Mouse (Mus musculus) MEL (cell line): ENCODE data around the gene Dgat2. TPM values are rescaled to one million over a fixed set of nuclear protein-coding genes. Genes with fewer than 3 reads are reported as not detected.

Source experiments
- DNase-seq: peaks from one replicate; pipeline ENCODE4 v3.0.0; 2011; ENCODE audit warnings: low read depth, low spot score
- H3K27ac ChIP-seq: 2 replicates; pipeline ENCODE4 v1.5.1; 2012; ENCODE audit warnings: low read depth, mild to moderate bottlenecking, control low read depth, low read length, moderate library complexity; ENCODE audit not compliant: control insufficient read depth
- H3K27me3 ChIP-seq, 2 experiments: fragments of 150-350 bp in 1 of 2; sonication (generic) in 1 of 2; 2 replicates each; pipeline ENCODE4 v1.6.1; 2012; ENCODE audit warnings: low read length in 2 of 2, mild to moderate bottlenecking in 2 of 2, improper control_type of control experiment in 1 of 2, moderate library complexity in 1 of 2; ENCODE audit not compliant: insufficient read depth in 2 of 2, control insufficient read depth in 1 of 2
- H3K36me3 ChIP-seq, 2 experiments: 2 replicates each; pipeline ENCODE4 v1.6.1; 2012 to 2014; ENCODE audit warnings: low read length in 2 of 2, improper control_type of control experiment in 1 of 2, inconsistent platforms in 1 of 2, mild to moderate bottlenecking in 1 of 2; ENCODE audit not compliant: insufficient read depth in 2 of 2, control insufficient read depth in 1 of 2
- H3K4me1 ChIP-seq, 2 experiments: fragments of 150-350 bp in 1 of 2; sonication (generic) in 1 of 2; 2 replicates each; pipeline ENCODE4 v1.6.1; 2012; ENCODE audit warnings: low read length in 2 of 2, improper control_type of control experiment in 1 of 2, mild to moderate bottlenecking in 1 of 2; ENCODE audit not compliant: insufficient read depth in 2 of 2, control insufficient read depth in 1 of 2
- H3K4me3 ChIP-seq, 2 experiments: fragments of 150-350 bp in 1 of 2; sonication (generic) in 1 of 2; 2 replicates each; pipeline ENCODE4 v1.5.1; 2012; ENCODE audit warnings: low read depth in 2 of 2, low read length in 2 of 2, mild to moderate bottlenecking in 2 of 2, moderate library complexity in 2 of 2, control low read depth in 1 of 2, improper control_type of control experiment in 1 of 2; ENCODE audit not compliant: control insufficient read depth in 1 of 2, insufficient read depth in 1 of 2
- H3K79me2 ChIP-seq: 2 replicates; pipeline ENCODE4 v1.6.1; 2012; ENCODE audit warnings: mild to moderate bottlenecking, low read length, moderate library complexity; ENCODE audit not compliant: control insufficient read depth, poor library complexity, insufficient read depth
- H3K9ac ChIP-seq: 2 replicates; pipeline ENCODE4 v1.6.1; 2012; ENCODE audit warnings: low read depth, mild to moderate bottlenecking, control low read depth, low read length, moderate library complexity; ENCODE audit not compliant: control insufficient read depth, poor library complexity, severe bottlenecking
- H3K9me3 ChIP-seq: fragments of 150-350 bp; sonication (generic); replicated peaks from 2 replicates; pipeline ENCODE4 v1.6.1; 2012; ENCODE audit warnings: mild to moderate bottlenecking, low read length, improper control_type of control experiment, moderate library complexity; ENCODE audit not compliant: insufficient read depth
- BHLHE40 ChIP-seq: IDR thresholded peaks from 2 replicates; pipeline ENCODE4 v1.6.1; 2012; ENCODE audit warnings: low read depth, mild to moderate bottlenecking, inconsistent platforms, low read length, improper control_type of control experiment, borderline replicate concordance
- CHD1 ChIP-seq: IDR thresholded peaks from 2 replicates; pipeline ENCODE4 v1.6.1; 2012; ENCODE audit warnings: low read depth, mild to moderate bottlenecking, inconsistent platforms, low read length, improper control_type of control experiment
- CHD2 ChIP-seq: IDR thresholded peaks from 2 replicates; pipeline ENCODE4 v1.6.1; 2011; ENCODE audit warnings: low read length, improper control_type of control experiment
- CTCF ChIP-seq, 3 experiments: IDR thresholded peaks in 2 of 3; conservative IDR thresholded peaks in 1 of 3; 2 replicates each; pipeline ENCODE4 v1.5.1; 2011 to 2012; ENCODE audit warnings: low read length in 3 of 3, low read depth in 2 of 3, mild to moderate bottlenecking in 2 of 3, improper control_type of control experiment in 1 of 3, inconsistent platforms in 1 of 3, mixed read lengths in 1 of 3, moderate library complexity in 1 of 3; ENCODE audit not compliant: control insufficient read depth in 1 of 3, insufficient read depth in 1 of 3, poor library complexity in 1 of 3, severe bottlenecking in 1 of 3
- ELF1 ChIP-seq: IDR thresholded peaks from 2 replicates; pipeline ENCODE4 v1.6.1; 2014; ENCODE audit warnings: low read depth, mild to moderate bottlenecking, inconsistent platforms, low read length, improper control_type of control experiment, moderate library complexity
- EP300 ChIP-seq, 2 experiments: IDR thresholded peaks; 2 replicates each; pipeline ENCODE4 v1.6.1; 2011; ENCODE audit warnings: improper control_type of control experiment in 2 of 2, low read length in 2 of 2, low read depth in 1 of 2, mild to moderate bottlenecking in 1 of 2
- HCFC1 ChIP-seq: IDR thresholded peaks from 2 replicates; pipeline ENCODE4 v1.6.1; 2012; ENCODE audit warnings: low read depth, mild to moderate bottlenecking, inconsistent platforms, low read length, improper control_type of control experiment, moderate library complexity
- JUND ChIP-seq: IDR thresholded peaks from 2 replicates; pipeline ENCODE4 v1.6.1; 2011; ENCODE audit warnings: low read depth, mild to moderate bottlenecking, improper control_type of control experiment, low read length
- KAT2A ChIP-seq: conservative IDR thresholded peaks from 2 replicates; pipeline ENCODE4 v1.6.1; 2012; ENCODE audit warnings: low read depth, low read length, improper control_type of control experiment, inconsistent platforms
- MAFK ChIP-seq: IDR thresholded peaks from 2 replicates; pipeline ENCODE4 v1.6.1; 2011; ENCODE audit warnings: low read depth, mild to moderate bottlenecking, low read length, improper control_type of control experiment, borderline replicate concordance
- MEF2A ChIP-seq: IDR thresholded peaks from 2 replicates; pipeline ENCODE4 v1.6.1; 2014; ENCODE audit warnings: low read depth, mild to moderate bottlenecking, inconsistent platforms, low read length, improper control_type of control experiment; ENCODE audit not compliant: poor library complexity, insufficient replicate concordance, severe bottlenecking; ENCODE audit errors: extremely low read depth
- MXI1 ChIP-seq: IDR thresholded peaks from 2 replicates; pipeline ENCODE4 v1.6.1; 2011; ENCODE audit warnings: mild to moderate bottlenecking, low read depth, low read length, improper control_type of control experiment
- MYB ChIP-seq: IDR thresholded peaks from 2 replicates; pipeline ENCODE4 v1.6.1; 2011; ENCODE audit warnings: mild to moderate bottlenecking, low read depth, low read length, improper control_type of control experiment
- NRF1 ChIP-seq: IDR thresholded peaks from 2 replicates; pipeline ENCODE4 v1.6.1; 2014; ENCODE audit warnings: low read depth, mild to moderate bottlenecking, inconsistent platforms, low read length, improper control_type of control experiment, moderate library complexity; ENCODE audit not compliant: poor library complexity, insufficient read depth, severe bottlenecking
- POLR2A ChIP-seq, 2 experiments: IDR thresholded peaks; 2 replicates each; pipeline ENCODE4 v1.6.1; 2011 to 2012; ENCODE audit warnings: low read length in 2 of 2, mild to moderate bottlenecking in 2 of 2, control low read depth in 1 of 2, improper control_type of control experiment in 1 of 2, low read depth in 1 of 2, moderate library complexity in 1 of 2; ENCODE audit not compliant: control insufficient read depth in 1 of 2, insufficient read depth in 1 of 2, poor library complexity in 1 of 2
- POLR2AphosphoS2 ChIP-seq: IDR thresholded peaks from 2 replicates; pipeline ENCODE4 v1.6.1; 2011; ENCODE audit warnings: low read length, improper control_type of control experiment
- POLR2AphosphoS5 ChIP-seq: IDR thresholded peaks from 2 replicates; pipeline ENCODE4 v1.6.1; 2012; ENCODE audit warnings: low read depth, borderline replicate concordance, mild to moderate bottlenecking, inconsistent platforms, low read length, moderate library complexity, mixed read lengths
- RAD21 ChIP-seq: IDR thresholded peaks from 2 replicates; pipeline ENCODE4 v1.6.1; 2011; ENCODE audit warnings: mild to moderate bottlenecking, low read depth, low read length, improper control_type of control experiment
- RCOR1 ChIP-seq: IDR thresholded peaks from 2 replicates; pipeline ENCODE4 v1.6.1; 2012; ENCODE audit warnings: low read depth, mild to moderate bottlenecking, inconsistent platforms, low read length, improper control_type of control experiment
- TAL1 ChIP-seq: IDR thresholded peaks from 2 replicates; pipeline ENCODE4 v1.6.1; 2012; ENCODE audit warnings: mild to moderate bottlenecking, inconsistent platforms, low read length, moderate library complexity, mixed read lengths
- TBP ChIP-seq: IDR thresholded peaks from 2 replicates; pipeline ENCODE4 v1.8.0; 2011; ENCODE audit warnings: low read depth, low read length, improper control_type of control experiment
- USF1 ChIP-seq: IDR thresholded peaks from 2 replicates; pipeline ENCODE4 v1.6.1; 2014; ENCODE audit warnings: low read depth, mild to moderate bottlenecking, inconsistent platforms, low read length, improper control_type of control experiment, moderate library complexity
- ZKSCAN1 ChIP-seq: IDR thresholded peaks from 2 replicates; pipeline ENCODE4 v1.6.1; 2012; ENCODE audit warnings: low read depth, mild to moderate bottlenecking, inconsistent platforms, low read length, improper control_type of control experiment, moderate library complexity
- ZMIZ1 ChIP-seq: IDR thresholded peaks from 2 replicates; pipeline ENCODE4 v1.6.1; 2012; ENCODE audit warnings: low read depth, mild to moderate bottlenecking, inconsistent platforms, low read length, improper control_type of control experiment, moderate library complexity
- polyA plus RNA-seq, 2 experiments: library from polyadenylated mRNA; stranded (reverse) in 1 of 2; unstranded in 1 of 2; fragments of >175 nt in 1 of 2; fragments of >200 nt in 1 of 2; gene quantifications; 2 replicates each; pipeline versions ENCODE4 v1.2.1 to v1.2.4; 2012; ENCODE audit warnings: low replicate concordance in 2 of 2, low read depth in 1 of 2; ENCODE audit not compliant: insufficient read length in 2 of 2, insufficient read depth in 1 of 2, missing spikeins in 1 of 2
- total RNA-seq: library from RNA; depleted of rRNA; stranded (reverse); fragments of 300-350 nt; gene quantifications from 2 replicates; pipeline ENCODE4 v1.2.3, GENCODE M21; 2012

The Dgat2 gene
- total and polyA plus RNA-seq, 3 experiments: 4.1 to 7.7 TPM; not detected in 1

DNA sequence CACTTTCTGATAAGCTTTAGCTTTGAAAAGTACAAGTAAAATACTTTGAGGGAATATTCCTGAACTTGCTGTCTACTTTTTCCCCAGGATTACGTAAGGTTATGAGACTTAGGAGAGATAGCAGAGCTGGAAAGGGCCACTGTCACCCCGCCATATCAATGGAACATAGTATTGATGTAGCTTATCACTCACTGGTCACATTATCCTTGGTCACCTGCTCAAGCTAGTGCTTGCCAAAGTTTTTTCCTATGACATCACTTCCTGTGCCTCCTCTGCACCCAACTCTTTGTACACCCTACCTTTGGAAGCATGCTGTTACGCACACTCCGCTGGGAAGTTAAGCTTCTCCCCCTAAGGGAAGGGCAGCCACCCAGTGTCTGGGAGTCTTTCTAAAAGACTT, 26.2 kb upstream of the Dgat2 start:
- no peak overlapping the region for H3K4me3 ChIP-seq
- no peaks in the 10 kb centered on the region for H3K9me3 ChIP-seq
- H3K27me3 ChIP-seq: peaks cover 0 to 4% of the 10 kb centered on the region in 2 experiments; a peak in 2 of 4 replicates
- H3K4me1 ChIP-seq: no peaks in the 10 kb centered on the region
- no peak overlapping the region for H3K9ac ChIP-seq
- DNase-seq: no peak
- no peak overlapping the region for H3K27ac ChIP-seq
- H3K79me2 ChIP-seq: no peaks in the 10 kb centered on the region
- TF ChIP-seq ZKSCAN1: no peak
- TF ChIP-seq MEF2A: no peak
- no peak for TF ChIP-seq NRF1
- no peak for TF ChIP-seq RCOR1
- no peak for TF ChIP-seq MXI1
- no peak for TF ChIP-seq POLR2AphosphoS2
- TF ChIP-seq MAFK: no peak
- TF ChIP-seq EP300 (IDR thresholded peaks at IDR 0.05; ENCODE audit: low read depth in 1 of 2, low read length in 2 of 2): no peak
- no peak for TF ChIP-seq ELF1
- TF ChIP-seq CHD2: no peak
- no peaks in the 10 kb centered on the region; a peak in 1 of 4 replicates for H3K36me3 ChIP-seq

DNA sequence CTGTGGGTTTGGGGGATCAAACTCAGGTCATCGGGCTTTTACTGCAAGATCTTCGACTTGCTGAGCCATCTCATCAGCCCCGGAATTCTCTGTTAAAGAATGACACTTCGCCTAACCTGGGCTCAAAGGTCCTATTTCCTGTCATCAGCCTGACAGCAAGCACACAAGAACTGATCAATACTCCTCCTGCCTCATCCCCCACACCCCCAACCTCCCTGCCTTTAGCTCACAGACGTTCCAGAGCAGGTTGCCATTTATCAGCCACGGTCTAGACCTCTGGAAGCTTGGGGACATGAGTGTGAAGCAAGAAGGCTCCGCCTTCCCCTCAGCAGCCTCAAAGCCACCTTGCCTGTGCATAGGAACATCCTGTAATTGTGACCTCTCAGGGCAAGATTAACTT, 23.8 kb upstream of the Dgat2 start:
- H3K9me3 ChIP-seq: no peaks in the 10 kb centered on the region
- DNase-seq: no peak
- no peaks in the 10 kb centered on the region for H3K36me3 ChIP-seq
- no peaks in the 10 kb centered on the region for H3K79me2 ChIP-seq
- no peak overlapping the region for H3K4me3 ChIP-seq
- no peak overlapping the region for H3K9ac ChIP-seq
- H3K27me3 ChIP-seq: peaks cover 0 to 8% of the 10 kb centered on the region in 2 experiments; a peak in 2 of 4 replicates
- TF ChIP-seq CHD2 (no peak), BHLHE40 (no peak), POLR2AphosphoS5 (no peak)
- TF ChIP-seq, all 39 proteins: peak for 0
- Histone ChIP-seq H3K4me1 (no peaks in the 10 kb centered on the region), H3K27ac (no peak overlapping the region)

DNA sequence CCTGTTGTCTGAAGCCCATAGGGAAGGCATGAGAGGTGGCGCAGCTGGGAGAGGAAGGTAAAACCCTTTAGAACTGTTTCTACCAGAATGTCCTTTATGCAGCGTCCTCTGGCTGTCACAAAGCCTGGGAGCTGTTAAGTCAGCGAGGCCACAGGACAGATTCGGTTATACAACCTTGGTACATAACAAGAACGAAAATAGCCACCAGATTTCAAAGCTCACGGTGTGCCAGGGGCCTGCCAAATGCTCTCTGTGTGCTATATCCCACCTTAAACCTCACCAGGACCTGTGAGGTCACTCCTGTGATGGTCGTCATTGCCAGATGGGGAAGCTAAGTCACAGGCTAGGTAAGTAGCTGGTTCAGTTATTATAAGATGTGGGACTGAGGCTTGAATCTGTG, 19.6 kb upstream of the Dgat2 start:
- Histone ChIP-seq H3K9me3 (no peaks in the 10 kb centered on the region), H3K36me3 (no peaks in the 10 kb centered on the region), H3K4me3 (no peak overlapping the region), H3K27me3 (peaks cover 4 to 8% of the 10 kb centered on the region in 2 experiments; a peak in 3 of 4 replicates), H3K79me2 (no peaks in the 10 kb centered on the region), H3K27ac (no peak overlapping the region), H3K4me1 (no peaks in the 10 kb centered on the region), H3K9ac (no peak overlapping the region)
- no peak for DNase-seq
- TF ChIP-seq KAT2A (no peak), POLR2AphosphoS2 (no peak), CHD1 (no peak), MXI1 (no peak), JUND (no peak), RAD21 (no peak), TBP (no peak), POLR2A (IDR thresholded peaks at IDR 0.05; ENCODE audit: control insufficient read depth in 1 of 2, insufficient read depth in 1 of 2, low read depth in 1 of 2, low read length in 2 of 2, poor library complexity in 1 of 2) (no peak), ZMIZ1 (no peak), USF1 (no peak), MEF2A (no peak), CTCF (IDR thresholded peaks at IDR 0.05 in 2 of 3, conservative IDR thresholded peaks at IDR 0.05 in 1 of 3; ENCODE audit: control insufficient read depth in 1 of 3, insufficient read depth in 1 of 3, low read depth in 2 of 3, low read length in 3 of 3, poor library complexity in 1 of 3, severe bottlenecking in 1 of 3) (no peak), HCFC1 (no peak), TAL1 (no peak), ELF1 (no peak), MYB (no peak), NRF1 (no peak)
- TF ChIP-seq, all 39 proteins: peak for 0
